Mouse (Mus musculus) lung, embryonic 14.5 days (tissue): ENCODE measurements around the gene Rexo4. TPM values are rescaled to one million over a fixed set of nuclear protein-coding genes. Genes with fewer than 3 reads are reported as not detected.

ENCODE experiments used
- ATAC-seq: fragments of 200-750 bp; cut with Nextera tagmentation; 2 replicates; pipeline ENCODE4 v1.8.0; 2017; ENCODE audit warnings: mild to moderate bottlenecking, moderate TSS enrichment, moderate library complexity; ENCODE audit not compliant: insufficient read depth
- DNase-seq: peaks from one replicate; pipeline ENCODE4 v3.0.0-alpha.2; 2015
- H3K27ac ChIP-seq: fragments of 300-500 bp; sonication (generic); 2 replicates; pipeline ENCODE4 v1.5.1; 2014; ENCODE audit warnings: low read depth, mild to moderate bottlenecking, moderate library complexity
- H3K27me3 ChIP-seq: fragments of 300-500 bp; sonication (generic); 2 replicates; pipeline ENCODE4 v1.6.1; 2014; ENCODE audit warnings: low read length, control low read depth; ENCODE audit not compliant: insufficient read depth
- H3K36me3 ChIP-seq: fragments of 300-500 bp; sonication (generic); 2 replicates; pipeline ENCODE4 v1.6.1; 2014; ENCODE audit warnings: control low read depth; ENCODE audit not compliant: insufficient read depth
- H3K4me1 ChIP-seq: fragments of 300-500 bp; sonication (generic); 2 replicates; pipeline ENCODE4 v1.6.1; 2014; ENCODE audit warnings: antibody characterized with exemption, control low read depth; ENCODE audit not compliant: insufficient read depth
- H3K4me2 ChIP-seq: fragments of 300-500 bp; sonication (generic); 2 replicates; pipeline ENCODE4 v1.6.1; 2014; ENCODE audit warnings: mild to moderate bottlenecking
- H3K4me3 ChIP-seq: fragments of 300-500 bp; sonication (generic); 2 replicates; pipeline ENCODE4 v1.5.1; 2014; ENCODE audit warnings: low read depth, low read length
- H3K9ac ChIP-seq: fragments of 300-500 bp; sonication (generic); 2 replicates; pipeline ENCODE4 v1.6.1; 2014
- H3K9me3 ChIP-seq: fragments of 300-500 bp; sonication (generic); 2 replicates; pipeline ENCODE4 v1.6.1; 2016; ENCODE audit warnings: low read depth, low read length, control low read depth
- CTCF ChIP-seq: IDR thresholded peaks from 2 replicates; pipeline ENCODE4 v1.5.1; 2016; ENCODE audit warnings: antibody characterized with exemption, low read depth
- WGBS: fragments of 180-500 bp; shearing (Covaris S2); extraction: QIAGEN DNeasy Blood & Tissue Kit; methylation state at CpG from one replicate; pipeline ENCODE4 v1.1.7; 2014; 5-methylcytosine and 5-hydroxymethylcytosine counted together
- polyA plus RNA-seq: library from polyadenylated mRNA; unstranded; fragments of >200 nt; fragmentation: Nextera tagmentation; extraction: Ambion mirVana; gene quantifications from 2 replicates; pipeline ENCODE4 v1.2.1, GENCODE M21; 2014

Gene Rexo4
- polyA plus RNA-seq, 1 experiment from 2014 or later, result 48.3 TPM

GRCm38 (mm10) chr2:26957488-26957859 is 6.7 kb downstream of the Rexo4 start:
- WGBS, result 77% methylated on average over 2 of the region's 2 CpGs
- Histone ChIP-seq H3K27me3 (no peaks in the 10 kb centered on the region), H3K9me3 (no peaks in the 10 kb centered on the region), H3K36me3 (peaks cover 89% of the 10 kb centered on the region), H3K27ac (no peak overlapping the region), H3K4me1 (no peaks in the 10 kb centered on the region), H3K9ac (no peak overlapping the region), H3K4me3 (no peak overlapping the region), H3K4me2 (no peak overlapping the region)
- DNase-seq (no peak), ATAC-seq (no peak)
- no peak for TF ChIP-seq CTCF

GRCm38 (mm10) chr2:26956811-26957487 is 7.2 kb downstream of the Rexo4 start:
- Histone ChIP-seq H3K9ac (no peak overlapping the region), H3K4me1 (no peaks in the 10 kb centered on the region), H3K27me3 (no peaks in the 10 kb centered on the region), H3K36me3 (peaks cover 90% of the 10 kb centered on the region), H3K4me3 (no peak overlapping the region), H3K9me3 (no peaks in the 10 kb centered on the region), H3K27ac (no peak overlapping the region), H3K4me2 (no peak overlapping the region)
- 91% methylated on average over 12 of the region's 12 CpGs for WGBS
- TF ChIP-seq CTCF, result no peak
- ATAC-seq, result no peak
- no peak for DNase-seq

- Histone ChIP-seq H3K9ac (no peak overlapping the region), H3K36me3 (peaks cover 89% of the 10 kb centered on the region)
- WGBS, result 88% methylated on average over 2 of the region's 2 CpGs
Observed at GRCm38 (mm10) chr2:26954735-26955395, 9.3 kb downstream of the Rexo4 start.

GRCm38 (mm10) chr2:26952866-26953265 is 11.3 kb downstream of the Rexo4 start:
- no peak overlapping the region for H3K4me3 ChIP-seq
- peaks cover 80% of the 10 kb centered on the region for H3K36me3 ChIP-seq
- H3K9me3 ChIP-seq, result no peaks in the 10 kb centered on the region
- no peaks in the 10 kb centered on the region for H3K27me3 ChIP-seq
- 85% methylated on average over 8 of the region's 8 CpGs for WGBS
- no peak overlapping the region for H3K4me2 ChIP-seq
- H3K27ac ChIP-seq, result no peak overlapping the region
- H3K4me1 ChIP-seq, result no peaks in the 10 kb centered on the region
- no peak overlapping the region for H3K9ac ChIP-seq
- DNase-seq (no peak), ATAC-seq (no peak)
- TF ChIP-seq CTCF, result no peak

More at GRCm38 (mm10) chr2:26954735-26955395, 9.3 kb downstream of the Rexo4 start:
- no peaks in the 10 kb centered on the region for H3K27me3 ChIP-seq
- TF ChIP-seq CTCF, result no peak
- no peaks in the 10 kb centered on the region for H3K4me1 ChIP-seq
- ATAC-seq (no peak), DNase-seq (no peak)
- no peak overlapping the region for H3K4me3 ChIP-seq
- H3K4me2 ChIP-seq, result no peak overlapping the region
- H3K9me3 ChIP-seq, result no peaks in the 10 kb centered on the region
- H3K27ac ChIP-seq, result no peak overlapping the region

- WGBS, result 92% methylated on average over 4 of the region's 4 CpGs
- Histone ChIP-seq H3K9ac (no peak overlapping the region), H3K4me3 (no peak overlapping the region), H3K4me2 (no peak overlapping the region), H3K4me1 (no peaks in the 10 kb centered on the region), H3K36me3 (peaks cover 76% of the 10 kb centered on the region), H3K27ac (no peak overlapping the region), H3K9me3 (no peaks in the 10 kb centered on the region), H3K27me3 (no peaks in the 10 kb centered on the region)
- DNase-seq, result no peak
- no peak for TF ChIP-seq CTCF
- no peak for ATAC-seq
Observed at GRCm38 (mm10) chr2:26952193-26952592, 12.0 kb downstream of the Rexo4 start.

- H3K4me2 ChIP-seq, result no peak overlapping the region
- TF ChIP-seq CTCF, result no peak
- DNase-seq (no peak), ATAC-seq (no peak)
- no peak overlapping the region for H3K27ac ChIP-seq
- 90% methylated on average over 8 of the region's 8 CpGs for WGBS
- no peak overlapping the region for H3K4me3 ChIP-seq
- H3K9me3 ChIP-seq, result no peaks in the 10 kb centered on the region
- H3K27me3 ChIP-seq, result no peaks in the 10 kb centered on the region
- H3K36me3 ChIP-seq, result peaks cover 68% of the 10 kb centered on the region
- no peaks in the 10 kb centered on the region for H3K4me1 ChIP-seq
- no peak overlapping the region for H3K9ac ChIP-seq
Observed at GRCm38 (mm10) chr2:26951346-26951905, 12.8 kb downstream of the Rexo4 start.

GRCm38 (mm10) chr2:26950411-26950810 is 13.8 kb downstream of the Rexo4 start:
- no peak for ATAC-seq
- 82% methylated on average over 2 of the region's 2 CpGs for WGBS
- Histone ChIP-seq H3K4me1 (no peaks in the 10 kb centered on the region), H3K9ac (no peak overlapping the region), H3K4me3 (no peak overlapping the region), H3K36me3 (peaks cover 58% of the 10 kb centered on the region), H3K4me2 (no peak overlapping the region), H3K27ac (no peak overlapping the region), H3K9me3 (no peaks in the 10 kb centered on the region), H3K27me3 (no peaks in the 10 kb centered on the region)
- DNase-seq, result no peak
- TF ChIP-seq CTCF, result no peak
